Mouse (Mus musculus): ENCODE data around the gene Cdsn. TPM values are rescaled to one million over a fixed set of nuclear protein-coding genes. Genes with fewer than 3 reads are reported as not detected.

Gene Cdsn
- polyA plus RNA-seq, 1 experiment from 2014 or later, result not detected

- peaks cover 22% of the 10 kb centered on the region for H3K36me3 ChIP-seq (replicated peaks)
- peak overlapping the region; percentile 66 for H3K4me3 ChIP-seq
- H3K4me1 ChIP-seq, result peaks cover 36% of the 10 kb centered on the region
- H3K27ac ChIP-seq (replicated peaks), result peak overlapping the region; percentile 52
- H3K27me3 ChIP-seq (replicated peaks; ENCODE audit: low read depth, poor library complexity, severe bottlenecking), result peaks cover 3% of the 10 kb centered on the region
- DNase-seq (ENCODE audit: low spot score), result no peak
- H3K9me3 ChIP-seq, result no peaks in the 10 kb centered on the region
- WGBS, result 32% methylated on average over 6 of the region's 6 CpGs
Observed at GRCm38 (mm10) chr17:35514756-35515155, 37.2 kb upstream of the Cdsn start.

DNA sequence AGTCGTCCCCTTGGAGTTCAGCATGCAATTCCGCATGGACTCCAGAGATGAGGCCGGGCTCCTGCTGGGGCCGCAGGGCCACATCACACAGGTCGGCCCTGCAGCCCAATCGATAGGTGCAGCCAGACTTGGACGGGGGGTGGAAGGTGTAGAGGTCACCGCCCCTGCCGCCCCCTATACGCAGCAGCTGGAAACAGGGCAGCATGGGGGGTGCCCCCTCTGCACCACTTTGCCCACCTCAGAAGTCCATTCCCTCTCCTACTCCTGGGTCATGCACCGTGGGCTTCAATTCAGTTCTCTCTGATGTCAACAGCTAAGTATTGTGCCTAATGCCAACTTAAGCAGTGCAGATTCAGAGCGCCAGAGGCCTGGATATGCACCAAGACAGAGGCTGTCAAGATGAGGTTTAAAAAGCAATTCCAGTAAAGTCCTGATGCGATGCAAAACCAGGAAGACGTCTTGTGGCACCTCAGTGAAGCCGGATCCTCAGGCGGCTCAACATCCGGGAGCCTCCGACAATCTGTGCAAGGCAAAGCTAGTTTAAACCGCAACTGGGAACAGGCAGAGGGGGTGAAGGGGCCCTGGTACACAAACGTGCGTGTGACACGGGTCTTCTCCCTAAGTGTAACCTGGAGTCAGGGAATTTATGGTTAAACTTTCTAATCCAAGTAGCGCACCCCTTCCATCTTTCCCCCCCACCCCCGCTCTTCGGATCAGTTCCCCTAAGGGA is 35.9 kb upstream of the Cdsn start:
- H3K4me3 ChIP-seq, result peak overlapping the region; percentile 66
- H3K27me3 ChIP-seq (replicated peaks; ENCODE audit: low read depth, poor library complexity, severe bottlenecking), result no peaks in the 10 kb centered on the region
- peaks cover 26% of the 10 kb centered on the region for H3K36me3 ChIP-seq (replicated peaks)
- no peaks in the 10 kb centered on the region for H3K9me3 ChIP-seq
- peak; percentile 61 for DNase-seq (ENCODE audit: low spot score)
- H3K27ac ChIP-seq (replicated peaks), result peak overlapping the region; percentile 87
- 8% methylated on average over 25 of the region's 25 CpGs for WGBS
- H3K4me1 ChIP-seq, result peaks cover 36% of the 10 kb centered on the region

DNA sequence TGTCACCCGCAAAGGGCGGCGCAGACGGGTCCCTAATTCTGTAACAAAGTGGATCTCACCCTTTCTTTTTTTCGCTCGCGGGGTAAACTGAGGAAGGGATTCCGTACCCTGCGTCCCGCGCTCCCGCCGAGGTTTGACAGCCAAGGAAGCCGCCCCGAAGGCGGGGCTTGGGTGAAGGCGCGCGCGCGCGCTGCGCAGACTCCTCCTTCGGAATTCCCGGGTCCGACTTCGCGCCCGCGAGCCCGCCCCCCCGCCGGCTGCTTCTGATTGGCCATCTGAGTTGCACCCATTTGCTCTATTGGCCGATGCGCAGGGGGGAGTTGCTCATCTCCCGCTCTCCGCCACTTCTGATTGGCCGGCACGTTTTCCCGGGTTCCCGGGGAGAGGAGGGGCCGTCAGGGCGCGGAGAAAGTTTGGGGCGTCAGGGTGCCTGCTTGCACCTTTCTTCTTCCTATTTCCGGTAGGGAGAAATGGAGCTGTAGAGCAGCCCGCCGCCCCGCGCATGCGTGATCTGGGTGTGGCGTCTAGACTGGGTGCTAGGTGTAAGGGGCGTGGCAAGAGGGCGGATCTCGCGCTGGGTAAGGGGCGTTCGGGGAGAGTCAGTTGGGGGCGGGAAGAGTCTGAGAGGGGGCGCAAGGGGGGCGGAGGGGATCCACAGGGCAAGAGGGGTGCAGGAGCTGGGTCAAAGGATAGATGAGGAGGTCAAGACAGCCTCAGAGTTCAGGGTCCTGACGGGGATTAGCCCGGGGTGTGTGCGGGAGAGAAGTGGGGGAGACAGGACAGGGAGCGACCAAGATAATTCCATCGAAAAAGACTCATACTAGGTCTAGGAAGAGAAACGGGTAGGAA is 35.1 kb upstream of the Cdsn start, which contains the start of the genes Tcf19 and Cchcr1:
Gene Tcf19, minus strand, starts transcription at position 173 of the 849 bp plus-strand sequence.
Gene Cchcr1, plus strand, starts transcription at position 449 of the 849 bp plus-strand sequence.
- WGBS, result under 1% methylated on average over 67 of the region's 67 CpGs
- peaks cover 33% of the 10 kb centered on the region for H3K36me3 ChIP-seq (replicated peaks)
- peaks cover 36% of the 10 kb centered on the region for H3K4me1 ChIP-seq
- H3K27ac ChIP-seq (replicated peaks), result peak within 1 kb of the TSS; percentile 87
- peak; percentile 99 for DNase-seq (ENCODE audit: low spot score)
- no peaks in the 10 kb centered on the region for H3K27me3 ChIP-seq (replicated peaks; ENCODE audit: low read depth, poor library complexity, severe bottlenecking)
- no peaks in the 10 kb centered on the region for H3K9me3 ChIP-seq
- peak within 1 kb of the TSS; percentile 66 for H3K4me3 ChIP-seq

DNA sequence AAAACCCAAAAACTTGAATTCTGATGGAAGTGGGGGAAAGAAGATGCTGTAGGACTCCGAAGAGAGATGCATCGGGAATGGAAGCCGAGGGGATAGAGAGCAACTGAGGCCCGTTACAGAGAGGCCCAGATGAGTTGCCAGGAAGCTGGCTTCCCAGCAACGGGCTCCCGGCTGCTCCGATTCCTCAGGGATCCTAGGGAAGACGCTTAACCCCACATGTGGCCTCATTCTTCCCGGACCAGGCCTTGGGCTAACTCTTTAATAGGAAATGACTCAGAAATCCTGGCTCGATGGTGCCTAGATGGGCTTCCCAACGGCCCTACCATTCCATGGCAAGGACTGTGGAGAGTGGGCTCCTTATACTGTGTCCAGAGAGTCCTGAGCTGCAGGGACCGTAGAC is 34.4 kb upstream of the Cdsn start:
- peaks cover 32% of the 10 kb centered on the region for H3K36me3 ChIP-seq (replicated peaks)
- H3K27ac ChIP-seq (replicated peaks), result peak overlapping the region; percentile 87
- DNase-seq (ENCODE audit: low spot score), result peak; percentile 35
- H3K9me3 ChIP-seq, result no peaks in the 10 kb centered on the region
- peaks cover 36% of the 10 kb centered on the region for H3K4me1 ChIP-seq
- 11% methylated on average over 12 of the region's 12 CpGs for WGBS
- H3K27me3 ChIP-seq (replicated peaks; ENCODE audit: low read depth, poor library complexity, severe bottlenecking), result no peaks in the 10 kb centered on the region
- peak overlapping the region; percentile 66 for H3K4me3 ChIP-seq

GRCm38 (mm10) chr17:35524354-35524753 is 27.6 kb upstream of the Cdsn start:
- no peak overlapping the region for H3K4me3 ChIP-seq
- no peaks in the 10 kb centered on the region for H3K9me3 ChIP-seq
- H3K27me3 ChIP-seq (replicated peaks; ENCODE audit: low read depth, poor library complexity, severe bottlenecking), result no peaks in the 10 kb centered on the region
- WGBS, result 89% methylated on average over 9 of the region's 9 CpGs
- H3K36me3 ChIP-seq (replicated peaks), result peaks cover 78% of the 10 kb centered on the region
- no peaks in the 10 kb centered on the region for H3K4me1 ChIP-seq
- no peak for DNase-seq (ENCODE audit: low spot score)
- H3K27ac ChIP-seq (replicated peaks), result no peak overlapping the region

GRCm38 (mm10) chr17:35526644-35527043 is 25.3 kb upstream of the Cdsn start:
- Histone ChIP-seq H3K27me3 (replicated peaks; ENCODE audit: low read depth, poor library complexity, severe bottlenecking) (no peaks in the 10 kb centered on the region), H3K27ac (replicated peaks) (no peak overlapping the region), H3K4me3 (no peak overlapping the region), H3K9me3 (no peaks in the 10 kb centered on the region), H3K36me3 (replicated peaks) (peaks cover 85% of the 10 kb centered on the region), H3K4me1 (peaks cover 7% of the 10 kb centered on the region; the same call in 1 of the 2 replicates)
- 78% methylated on average over 8 of the region's 8 CpGs for WGBS
- DNase-seq (ENCODE audit: low spot score), result no peak

DNA sequence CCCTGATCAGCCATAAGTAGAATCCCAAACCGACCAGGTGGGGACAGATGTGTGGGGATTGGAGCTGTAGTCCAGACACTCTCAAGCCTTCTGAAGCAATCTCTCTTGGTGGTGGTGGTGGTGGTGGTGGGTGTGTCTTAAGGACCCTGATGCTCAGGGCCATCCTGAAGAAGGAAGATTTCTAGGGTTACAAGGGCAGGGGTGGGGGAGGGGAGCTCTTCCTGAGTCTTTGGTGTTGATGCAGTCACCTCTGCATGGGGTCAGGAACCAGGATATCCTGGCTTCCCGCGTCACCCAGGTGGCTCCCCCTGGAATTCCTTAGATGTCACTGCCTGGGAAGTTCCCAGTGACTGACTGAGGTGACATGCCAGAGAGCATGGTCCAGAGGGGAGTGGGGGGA is 19.6 kb upstream of the Cdsn start:
- 13% methylated on average over 3 of the region's 3 CpGs for WGBS
- H3K9me3 ChIP-seq, result no peaks in the 10 kb centered on the region
- no peak overlapping the region for H3K4me3 ChIP-seq
- H3K27ac ChIP-seq (replicated peaks), result no peak overlapping the region
- H3K4me1 ChIP-seq, result peaks cover 19% of the 10 kb centered on the region
- DNase-seq (ENCODE audit: low spot score), result no peak
- H3K36me3 ChIP-seq (replicated peaks), result peaks cover 37% of the 10 kb centered on the region
- H3K27me3 ChIP-seq (replicated peaks; ENCODE audit: low read depth, poor library complexity, severe bottlenecking), result no peaks in the 10 kb centered on the region

DNA sequence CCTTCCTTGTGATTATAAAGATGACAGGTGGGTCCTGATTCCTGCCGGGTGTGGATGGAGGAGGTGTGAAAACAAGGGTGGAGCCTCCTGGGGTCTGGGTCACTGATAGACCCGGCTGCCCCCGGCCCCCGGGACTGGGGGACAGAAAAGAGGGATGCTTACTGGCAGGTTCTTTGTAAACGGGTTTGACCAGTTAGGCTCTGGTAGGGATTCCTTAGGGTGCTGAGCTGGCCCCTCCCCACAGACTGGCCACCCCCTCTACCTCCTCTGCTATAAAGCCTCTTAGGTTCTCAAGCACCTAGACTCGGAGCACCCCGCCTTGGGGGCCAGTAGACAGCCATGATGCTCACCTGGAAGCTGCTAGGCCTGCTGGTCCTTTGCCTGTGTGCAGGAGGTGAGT is 19.0 kb upstream of the Cdsn start, which contains the start of gene Psors1c2:
Gene Psors1c2, plus strand, starts transcription at position 301 of the 400 bp plus-strand sequence.
- H3K36me3 ChIP-seq (replicated peaks), result peaks cover 31% of the 10 kb centered on the region
- WGBS, result 42% methylated on average over 7 of the region's 7 CpGs
- H3K4me1 ChIP-seq, result peaks cover 19% of the 10 kb centered on the region
- no peaks in the 10 kb centered on the region for H3K27me3 ChIP-seq (replicated peaks; ENCODE audit: low read depth, poor library complexity, severe bottlenecking)
- no peak within 1 kb of the TSS for H3K4me3 ChIP-seq
- H3K9me3 ChIP-seq, result no peaks in the 10 kb centered on the region
- DNase-seq (ENCODE audit: low spot score), result no peak
- H3K27ac ChIP-seq (replicated peaks), result no peak within 1 kb of the TSS

DNA sequence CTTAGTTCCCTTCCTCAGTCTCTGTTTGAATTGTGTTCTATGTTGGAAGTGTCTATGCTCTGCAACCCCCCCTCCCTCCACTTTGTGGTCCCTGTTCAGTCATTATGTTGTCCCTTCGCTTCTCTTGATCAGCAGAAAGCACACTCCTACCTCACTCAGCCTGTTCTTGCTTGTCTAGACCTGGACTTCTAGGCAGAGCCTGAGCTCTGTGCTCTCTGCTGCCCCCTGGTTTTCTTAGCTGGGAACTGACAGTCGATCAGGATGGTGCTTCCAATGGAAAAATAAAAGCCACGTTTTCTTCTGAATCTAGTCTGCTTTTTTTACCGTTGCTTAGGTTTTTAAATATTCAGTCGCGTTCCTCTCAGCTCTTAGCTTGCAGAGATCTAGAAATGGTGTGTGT is 17.6 kb upstream of the Cdsn start:
- Histone ChIP-seq H3K27ac (replicated peaks) (no peak overlapping the region), H3K27me3 (replicated peaks; ENCODE audit: low read depth, poor library complexity, severe bottlenecking) (no peaks in the 10 kb centered on the region), H3K4me1 (peaks cover 19% of the 10 kb centered on the region), H3K36me3 (replicated peaks) (peaks cover 17% of the 10 kb centered on the region), H3K9me3 (no peaks in the 10 kb centered on the region), H3K4me3 (no peak overlapping the region)
- peak; percentile 76 for DNase-seq (ENCODE audit: low spot score)
- WGBS, result 13% methylated on average over 6 of the region's 6 CpGs

DNA sequence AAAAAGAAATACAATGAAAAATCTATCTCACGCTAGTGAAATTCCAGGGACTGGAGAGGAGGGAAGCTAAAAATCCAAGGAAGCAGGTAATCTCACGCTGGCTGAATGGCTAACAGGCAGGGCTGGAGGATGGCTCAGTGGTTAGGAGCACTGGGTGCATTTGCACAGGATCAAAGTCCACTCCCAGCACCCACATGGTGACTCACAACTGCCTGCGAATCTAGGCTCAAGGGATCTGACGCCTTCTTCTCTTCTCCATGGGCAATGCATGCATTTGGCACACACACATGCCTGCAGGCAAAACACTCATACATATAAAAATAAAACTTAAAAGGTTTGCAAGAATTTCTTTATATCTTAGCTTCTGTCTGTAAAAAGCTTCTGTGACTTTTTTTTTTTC is 14.5 kb upstream of the Cdsn start:
- no peak for DNase-seq (ENCODE audit: low spot score)

DNA sequence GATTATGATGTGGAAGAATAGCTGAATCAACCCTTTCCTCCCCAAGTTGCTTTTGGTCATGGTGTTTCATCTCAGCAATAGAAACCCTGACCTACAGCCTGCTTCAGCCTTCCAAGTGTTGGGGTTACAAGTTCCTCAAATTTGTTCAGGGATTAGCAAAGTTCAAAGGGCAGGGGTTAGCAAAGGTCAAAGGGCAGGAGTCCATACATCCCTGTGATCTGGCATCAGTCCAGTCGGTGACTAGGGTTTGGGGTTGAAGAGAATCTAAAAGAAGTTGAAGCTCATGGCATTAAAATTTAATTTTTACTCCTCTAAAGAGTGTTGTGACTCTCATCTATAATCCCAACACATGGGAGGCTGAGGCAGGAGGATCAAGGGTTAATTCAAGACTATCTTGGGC is 13.5 kb upstream of the Cdsn start:
- Histone ChIP-seq H3K27ac (replicated peaks) (no peak overlapping the region), H3K36me3 (replicated peaks) (no peaks in the 10 kb centered on the region), H3K27me3 (replicated peaks; ENCODE audit: low read depth, poor library complexity, severe bottlenecking) (no peaks in the 10 kb centered on the region), H3K9me3 (no peaks in the 10 kb centered on the region), H3K4me3 (no peak overlapping the region), H3K4me1 (peaks cover 5% of the 10 kb centered on the region; the same call in 1 of the 2 replicates)
- 80% methylated on average over 1 of the region's 1 CpGs for WGBS
- DNase-seq (ENCODE audit: low spot score), result no peak

More for the DNA sequence above, 14.5 kb upstream of the Cdsn start:
- H3K27ac ChIP-seq (replicated peaks), result no peak overlapping the region
- H3K4me1 ChIP-seq, result peaks cover 8% of the 10 kb centered on the region
- no peaks in the 10 kb centered on the region for H3K36me3 ChIP-seq (replicated peaks)
- no peaks in the 10 kb centered on the region for H3K9me3 ChIP-seq
- no peak overlapping the region for H3K4me3 ChIP-seq
- 85% methylated on average over 4 of the region's 4 CpGs for WGBS
- H3K27me3 ChIP-seq (replicated peaks; ENCODE audit: low read depth, poor library complexity, severe bottlenecking), result no peaks in the 10 kb centered on the region

DNA sequence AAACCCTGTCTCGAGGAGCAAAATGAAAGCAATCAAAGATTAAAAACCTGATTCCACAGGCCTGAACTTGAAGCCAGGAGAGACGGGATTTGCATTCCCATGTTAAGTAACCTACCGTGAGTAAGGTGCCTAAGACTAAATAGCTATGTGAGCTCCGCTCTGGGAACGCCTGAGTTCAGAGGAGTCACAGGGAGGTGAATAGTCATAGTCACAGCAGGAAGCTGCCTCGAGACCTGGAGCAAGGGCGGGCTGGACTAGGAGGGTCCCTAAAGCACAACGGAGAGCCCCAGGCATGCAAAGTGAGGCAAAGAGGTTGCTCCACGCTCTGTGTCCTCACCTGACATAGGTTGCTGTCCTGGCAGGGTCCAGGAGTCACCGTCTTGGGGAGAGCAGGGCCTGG is 12.4 kb upstream of the Cdsn start:
- Histone ChIP-seq H3K27ac (replicated peaks) (no peak overlapping the region), H3K27me3 (replicated peaks; ENCODE audit: low read depth, poor library complexity, severe bottlenecking) (no peaks in the 10 kb centered on the region), H3K4me3 (no peak overlapping the region), H3K4me1 (peaks cover 7% of the 10 kb centered on the region; the same call in 1 of the 2 replicates), H3K9me3 (no peaks in the 10 kb centered on the region), H3K36me3 (replicated peaks) (no peaks in the 10 kb centered on the region)
- DNase-seq (ENCODE audit: low spot score), result no peak
- 58% methylated on average over 10 of the region's 10 CpGs for WGBS

All from embryonic facial prominence, embryonic 10.5 days (tissue).